Mouse (Mus musculus): ENCODE data around the gene 2010111I01Rik. TPM values are rescaled to one million over a fixed set of nuclear protein-coding genes. Genes with fewer than 3 reads are reported as not detected.
"Not testable (repeated sequence)": the region's sequence is repeated elsewhere in the genome, so short reads cannot be mapped to it uniquely, and the experiment has no call there.

The 2010111I01Rik gene
- polyA plus RNA-seq, 1 experiment = 84.5 TPM

DNA sequence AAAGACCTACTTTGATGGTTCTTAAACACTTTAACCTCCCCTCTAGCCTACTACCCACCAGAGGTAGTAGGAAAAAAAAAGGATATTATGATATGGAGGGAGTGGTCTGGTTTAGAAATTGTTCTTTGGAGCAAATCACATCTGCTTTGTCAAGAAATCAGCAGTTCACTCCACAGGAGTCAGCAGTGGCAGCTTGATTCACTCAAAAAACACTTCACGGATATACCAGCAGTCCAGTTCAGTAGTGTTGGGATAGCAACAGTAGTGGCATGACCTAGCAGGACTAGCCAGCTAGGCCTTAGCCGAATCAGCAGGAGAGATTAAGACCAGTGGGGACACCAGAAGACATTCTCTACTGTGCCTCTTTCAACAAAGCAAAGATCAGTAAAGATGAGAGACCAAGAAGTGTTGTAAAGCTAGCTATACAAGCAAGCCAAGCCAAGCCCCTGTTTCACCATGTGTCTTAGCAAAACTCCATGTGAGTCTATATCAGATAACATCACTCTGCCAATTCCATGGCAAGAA lies 110.7 kb downstream of the 2010111I01Rik start:
- Histone ChIP-seq H3K4me3 (ENCODE audit: insufficient read depth, low read depth, low read length) (no peak overlapping the region), H3K36me3 (ENCODE audit: control insufficient read depth, insufficient read depth, low read length) (no peaks in the 10 kb centered on the region), H3K27ac (ENCODE audit: insufficient read depth, low read depth, low read length) (no peak overlapping the region), H3K27me3 (replicated peaks; ENCODE audit: control insufficient read depth, insufficient read depth, low read length) (no peaks in the 10 kb centered on the region), H3K4me1 (ENCODE audit: control insufficient read depth, insufficient read depth, low read length) (0 out of 2 replicates have a peak, but pooled peaks cover 3% of the 10 kb centered on the region)
- TF ChIP-seq CTCF (conservative IDR thresholded peaks at IDR 0.05; ENCODE audit: insufficient read depth, insufficient read length, low read depth, low read length) (no peak), POLR2A (IDR thresholded peaks at IDR 0.05; ENCODE audit: low read depth, low read length) (no peak)
- no peak for DNase-seq
- WGBS = 95% methylated on average over 2 of the region's 2 CpGs

DNA sequence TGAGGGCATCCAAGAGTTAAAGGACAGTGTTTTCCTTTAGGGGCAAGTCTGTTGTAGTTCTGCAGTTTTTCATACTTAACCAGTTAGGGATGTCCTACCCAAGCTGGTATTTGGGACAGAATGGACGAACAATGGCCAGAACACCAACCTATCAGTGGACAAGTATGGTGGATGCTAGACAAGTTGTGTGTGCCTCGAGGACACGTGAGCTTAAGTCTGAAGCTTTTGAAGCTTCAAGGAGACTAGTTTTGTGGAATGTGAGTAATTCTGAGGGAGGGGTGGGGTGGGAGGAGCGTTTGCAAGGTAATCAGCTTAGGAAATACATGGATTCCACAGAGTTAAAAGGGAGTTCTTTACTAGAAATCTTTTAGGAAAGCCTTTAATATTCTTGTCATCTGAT lies 115.5 kb downstream of the 2010111I01Rik start:
- no peaks in the 10 kb centered on the region for H3K27me3 ChIP-seq (replicated peaks; ENCODE audit: control insufficient read depth, insufficient read depth, low read length)
- no peak for DNase-seq

GRCm38 (mm10) chr13:63080823-63081222 lies 116.1 kb downstream of the 2010111I01Rik start:
- Histone ChIP-seq H3K27me3 (replicated peaks; ENCODE audit: control insufficient read depth, insufficient read depth, low read length) (no peaks in the 10 kb centered on the region), H3K4me1 (ENCODE audit: control insufficient read depth, insufficient read depth, low read length) (no peaks in the 10 kb centered on the region), H3K27ac (ENCODE audit: insufficient read depth, low read depth, low read length) (no peak overlapping the region), H3K4me3 (ENCODE audit: insufficient read depth, low read depth, low read length) (no peak overlapping the region), H3K36me3 (ENCODE audit: control insufficient read depth, insufficient read depth, low read length) (no peaks in the 10 kb centered on the region)
- no peak for TF ChIP-seq POLR2A (IDR thresholded peaks at IDR 0.05; ENCODE audit: low read depth, low read length)
- TF ChIP-seq CTCF (conservative IDR thresholded peaks at IDR 0.05; ENCODE audit: insufficient read depth, insufficient read length, low read depth, low read length) = no peak
- no peak for DNase-seq
- WGBS = 87% methylated on average over 2 of the region's 2 CpGs

More for the DNA sequence above, 115.5 kb downstream of the 2010111I01Rik start:
- no peak overlapping the region for H3K27ac ChIP-seq (ENCODE audit: insufficient read depth, low read depth, low read length)
- no peaks in the 10 kb centered on the region for H3K4me1 ChIP-seq (ENCODE audit: control insufficient read depth, insufficient read depth, low read length)
- H3K4me3 ChIP-seq (ENCODE audit: insufficient read depth, low read depth, low read length) = no peak overlapping the region
- no peak for TF ChIP-seq CTCF (conservative IDR thresholded peaks at IDR 0.05; ENCODE audit: insufficient read depth, insufficient read length, low read depth, low read length)
- TF ChIP-seq POLR2A (IDR thresholded peaks at IDR 0.05; ENCODE audit: low read depth, low read length) = no peak
- 44% methylated on average over 4 of the region's 4 CpGs for WGBS
- H3K36me3 ChIP-seq (ENCODE audit: control insufficient read depth, insufficient read depth, low read length) = no peaks in the 10 kb centered on the region

DNA sequence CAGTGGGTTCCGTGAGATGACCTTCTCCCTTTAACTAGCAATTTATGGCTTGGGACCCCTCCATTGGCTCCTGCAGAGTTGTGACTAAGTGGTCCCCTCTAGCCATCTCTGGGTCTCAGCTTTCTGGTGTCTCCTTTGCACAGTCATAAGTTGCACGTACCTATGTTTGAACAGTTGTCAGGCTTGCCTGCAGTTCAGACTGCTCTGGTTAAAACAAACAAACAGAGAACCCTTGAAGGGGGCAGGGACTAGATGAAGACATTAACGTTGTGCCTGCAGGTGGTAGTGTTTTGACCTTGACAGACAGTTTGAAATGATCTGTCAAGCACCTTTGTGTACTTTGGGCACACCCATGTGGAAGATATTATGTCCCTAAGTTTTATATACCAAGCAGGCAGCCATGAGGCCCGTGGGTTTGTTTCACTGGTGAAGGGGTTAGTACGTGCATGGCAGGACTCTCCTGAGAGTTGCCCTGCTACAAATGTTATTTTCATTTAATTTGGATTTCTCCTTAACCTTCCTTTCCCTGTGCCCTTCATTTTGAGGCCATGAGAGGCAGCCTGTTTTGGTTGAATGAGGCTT lies 118.0 kb downstream of the 2010111I01Rik start:
- no peak for DNase-seq

DNA sequence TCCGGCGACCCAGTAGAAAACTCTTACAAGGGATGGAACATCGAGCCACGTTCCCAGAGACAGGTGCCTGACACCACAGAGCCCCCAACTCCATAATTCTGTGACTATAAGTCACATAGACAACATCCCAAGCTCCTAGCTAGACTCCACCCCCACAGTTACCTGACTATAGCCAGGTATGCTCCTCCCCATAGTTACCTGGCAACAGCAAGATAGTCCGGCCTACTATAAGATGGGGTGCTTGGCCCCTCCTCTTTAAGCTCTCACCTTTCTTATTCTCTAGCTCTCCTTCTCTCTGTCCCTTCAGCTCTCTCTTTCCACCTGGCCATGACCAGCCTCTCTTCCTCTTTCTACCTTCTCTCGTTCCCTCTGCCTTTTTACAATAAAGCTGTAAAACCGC lies 118.4 kb downstream of the 2010111I01Rik start:
- not testable (repeated sequence) for H3K4me3 ChIP-seq (ENCODE audit: insufficient read depth, low read depth, low read length); H3K27me3 ChIP-seq (replicated peaks; ENCODE audit: control insufficient read depth, insufficient read depth, low read length); H3K36me3 ChIP-seq (ENCODE audit: control insufficient read depth, insufficient read depth, low read length); H3K4me1 ChIP-seq (ENCODE audit: control insufficient read depth, insufficient read depth, low read length); H3K27ac ChIP-seq (ENCODE audit: insufficient read depth, low read depth, low read length); DNase-seq
- 84% methylated on average over 7 of the region's 7 CpGs for WGBS

More for the DNA sequence above, 118.0 kb downstream of the 2010111I01Rik start:
- 67% methylated on average over 5 of the region's 5 CpGs for WGBS
- TF ChIP-seq CTCF (conservative IDR thresholded peaks at IDR 0.05; ENCODE audit: insufficient read depth, insufficient read length, low read depth, low read length) (no peak), POLR2A (IDR thresholded peaks at IDR 0.05; ENCODE audit: low read depth, low read length) (no peak)
- Histone ChIP-seq H3K36me3 (ENCODE audit: control insufficient read depth, insufficient read depth, low read length) (no peaks in the 10 kb centered on the region), H3K27ac (ENCODE audit: insufficient read depth, low read depth, low read length) (no peak overlapping the region), H3K4me3 (ENCODE audit: insufficient read depth, low read depth, low read length) (no peak overlapping the region), H3K4me1 (ENCODE audit: control insufficient read depth, insufficient read depth, low read length) (no peaks in the 10 kb centered on the region), H3K27me3 (replicated peaks; ENCODE audit: control insufficient read depth, insufficient read depth, low read length) (no peaks in the 10 kb centered on the region)

DNA sequence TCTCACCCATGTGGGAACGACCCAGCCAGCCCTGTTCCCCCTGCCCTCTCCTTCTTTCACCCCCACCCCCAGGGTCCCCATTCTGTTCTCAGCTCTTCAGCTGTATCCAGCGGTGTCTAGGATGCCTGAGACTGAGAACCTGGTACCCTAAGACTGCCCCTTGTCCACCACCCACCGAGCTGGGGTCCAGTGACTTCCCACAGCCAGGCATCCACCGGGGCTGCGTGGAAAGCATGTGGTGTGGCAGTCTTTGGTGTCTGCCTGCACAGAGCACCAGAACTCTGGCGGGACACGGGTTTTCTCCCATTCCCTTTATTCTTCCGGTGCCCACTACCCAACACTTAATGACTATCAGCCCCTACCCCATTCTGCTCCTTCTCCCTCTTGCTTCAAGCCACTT lies 119.0 kb downstream of the 2010111I01Rik start:
- H3K4me1 ChIP-seq (ENCODE audit: control insufficient read depth, insufficient read depth, low read length) = no peaks in the 10 kb centered on the region
- no peaks in the 10 kb centered on the region for H3K27me3 ChIP-seq (replicated peaks; ENCODE audit: control insufficient read depth, insufficient read depth, low read length)
- TF ChIP-seq POLR2A (IDR thresholded peaks at IDR 0.05; ENCODE audit: low read depth, low read length) (no peak), CTCF (conservative IDR thresholded peaks at IDR 0.05; ENCODE audit: insufficient read depth, insufficient read length, low read depth, low read length) (no peak)
- H3K27ac ChIP-seq (ENCODE audit: insufficient read depth, low read depth, low read length) = no peak overlapping the region
- WGBS = 88% methylated on average over 8 of the region's 8 CpGs
- no peak for DNase-seq
- H3K36me3 ChIP-seq (ENCODE audit: control insufficient read depth, insufficient read depth, low read length) = no peaks in the 10 kb centered on the region
- no peak overlapping the region for H3K4me3 ChIP-seq (ENCODE audit: insufficient read depth, low read depth, low read length)

DNA sequence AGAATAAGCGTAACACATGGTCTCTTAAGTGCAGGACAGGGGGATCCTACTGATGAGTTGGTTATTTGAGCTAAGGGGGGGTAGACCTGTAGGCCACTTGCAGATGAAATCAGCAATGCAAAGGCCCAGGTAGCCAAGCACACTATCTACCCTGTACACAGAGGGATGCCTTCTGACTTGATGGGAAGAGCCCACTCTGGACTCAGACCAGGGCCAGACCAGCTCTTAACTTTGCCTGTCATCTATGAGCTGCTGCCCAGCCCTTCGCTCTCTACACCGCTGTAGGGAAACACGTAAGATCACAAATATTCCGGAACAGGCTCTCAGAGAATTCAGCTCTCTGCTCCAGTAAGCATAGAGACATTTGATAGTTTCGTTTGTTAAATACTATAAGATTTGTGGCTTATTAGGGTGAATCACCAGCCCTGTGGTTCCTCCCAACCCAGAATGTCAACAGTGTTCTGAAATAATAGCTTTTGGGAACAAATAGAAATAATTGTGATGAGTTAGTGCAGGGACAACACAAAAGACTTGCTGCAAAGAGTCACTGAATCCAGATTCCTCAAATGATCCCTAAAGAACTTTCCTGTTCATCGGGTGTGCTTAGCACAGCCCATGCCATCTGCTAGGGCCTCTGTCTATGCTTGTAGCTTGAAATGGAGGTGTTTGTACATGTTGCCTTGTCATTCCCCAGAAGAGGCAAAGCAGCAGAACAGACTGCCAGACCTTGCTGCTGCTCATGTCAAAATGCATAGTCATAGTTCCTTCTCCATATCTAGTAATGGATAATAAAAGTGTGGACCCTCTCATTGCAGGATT lies 123.4 kb downstream of the 2010111I01Rik start:
- H3K36me3 ChIP-seq (ENCODE audit: control insufficient read depth, insufficient read depth, low read length) = no peaks in the 10 kb centered on the region
- DNase-seq = no peak
- H3K4me3 ChIP-seq (ENCODE audit: insufficient read depth, low read depth, low read length) = no peak overlapping the region
- no peak for TF ChIP-seq POLR2A (IDR thresholded peaks at IDR 0.05; ENCODE audit: low read depth, low read length)
- no peak for TF ChIP-seq CTCF (conservative IDR thresholded peaks at IDR 0.05; ENCODE audit: insufficient read depth, insufficient read length, low read depth, low read length)
- 77% methylated on average over 7 of the region's 7 CpGs for WGBS
- no peak overlapping the region for H3K27ac ChIP-seq (ENCODE audit: insufficient read depth, low read depth, low read length)
- H3K4me1 ChIP-seq (ENCODE audit: control insufficient read depth, insufficient read depth, low read length) = no peaks in the 10 kb centered on the region
- H3K27me3 ChIP-seq (replicated peaks; ENCODE audit: control insufficient read depth, insufficient read depth, low read length) = no peaks in the 10 kb centered on the region

Data from kidney, adult 2 months (tissue).